Mouse (Mus musculus) hindbrain, embryonic 12.5 days (tissue): ENCODE data around the gene Cebpg. TPM values are rescaled to one million over a fixed set of nuclear protein-coding genes. Genes with fewer than 3 reads are reported as not detected.

Source experiments
- ATAC-seq: fragments of 200-750 bp; cut with Nextera tagmentation; 2 replicates; pipeline ENCODE4 v1.8.0; 2017; ENCODE audit warnings: moderate TSS enrichment; ENCODE audit not compliant: low FRiP score
- H3K27ac ChIP-seq: fragments of 300-500 bp; sonication (generic); 2 replicates; pipeline ENCODE4 v1.5.1; 2016; ENCODE audit warnings: mild to moderate bottlenecking
- H3K27me3 ChIP-seq: fragments of 300-500 bp; sonication (generic); 2 replicates; pipeline ENCODE4 v1.6.1; 2016; ENCODE audit warnings: mild to moderate bottlenecking
- H3K36me3 ChIP-seq: fragments of 300-500 bp; sonication (generic); 2 replicates; pipeline ENCODE4 v1.6.1; 2016; ENCODE audit warnings: mild to moderate bottlenecking
- H3K4me1 ChIP-seq: fragments of 300-500 bp; sonication (generic); 2 replicates; pipeline ENCODE4 v1.6.1; 2016
- H3K4me2 ChIP-seq: fragments of 300-500 bp; sonication (generic); replicated peaks from 2 replicates; pipeline ENCODE4 v1.6.1; 2016; ENCODE audit warnings: mild to moderate bottlenecking
- H3K4me3 ChIP-seq: fragments of 300-500 bp; sonication (generic); 2 replicates; pipeline ENCODE4 v1.5.1; 2016; ENCODE audit warnings: mild to moderate bottlenecking
- H3K9ac ChIP-seq: fragments of 300-500 bp; sonication (generic); 2 replicates; pipeline ENCODE4 v1.6.1; 2016; ENCODE audit warnings: mild to moderate bottlenecking, moderate library complexity
- H3K9me3 ChIP-seq: fragments of 300-500 bp; sonication (generic); replicated peaks from 2 replicates; pipeline ENCODE4 v1.6.1; 2016; ENCODE audit warnings: mild to moderate bottlenecking
- WGBS: fragments of 180-500 bp; shearing (Covaris S2); methylation state at CpG from one replicate; pipeline ENCODE4 v1.1.7; 2016; 5-methylcytosine and 5-hydroxymethylcytosine counted together
- polyA plus RNA-seq: library from polyadenylated mRNA; unstranded; fragments of >200 nt; fragmentation: Nextera tagmentation; extraction: Ambion mirVana; gene quantifications from 2 replicates; pipeline ENCODE4 v1.2.1, GENCODE M21; 2016

Gene Cebpg
- polyA plus RNA-seq, 1 experiment from 2014 or later: 50.3 TPM

- H3K27ac ChIP-seq: no peak overlapping the region
- H3K4me2 ChIP-seq: no peak overlapping the region
- no peaks in the 10 kb centered on the region for H3K27me3 ChIP-seq
- 83% methylated on average over 3 of the region's 3 CpGs for WGBS
- H3K4me3 ChIP-seq: no peak overlapping the region
- H3K9me3 ChIP-seq: no peaks in the 10 kb centered on the region
- peaks cover 12% of the 10 kb centered on the region; the same call in 1 of the 2 replicates for H3K36me3 ChIP-seq
- H3K4me1 ChIP-seq: 0 out of 2 replicates have a peak, but pooled peaks cover 4% of the 10 kb centered on the region
- no peak for ATAC-seq
- H3K9ac ChIP-seq: no peak overlapping the region
Measured at GRCm38 (mm10) chr7:35029648-35030047, 26.7 kb downstream of the Cebpg start.

- 0 out of 2 replicates have a peak, but pooled peaks cover 2% of the 10 kb centered on the region for H3K4me1 ChIP-seq
- whole genome bisulfite sequencing: 91% methylated on average over 5 of the region's 5 CpGs
- ATAC-seq: no peak
Measured at GRCm38 (mm10) chr7:35029228-35029627, 27.1 kb downstream of the Cebpg start.

GRCm38 (mm10) chr7:35028559-35028958, 27.8 kb downstream of the Cebpg start:
- H3K4me1 ChIP-seq: 0 out of 2 replicates have a peak, but pooled peaks cover 2% of the 10 kb centered on the region
- ATAC-seq: no peak
- H3K4me3 ChIP-seq: no peak overlapping the region
- H3K36me3 ChIP-seq: peaks cover 12% of the 10 kb centered on the region; the same call in 1 of the 2 replicates
- H3K27ac ChIP-seq: no peak overlapping the region
- no peak overlapping the region for H3K9ac ChIP-seq
- 91% methylated on average over 16 of the region's 16 CpGs for WGBS
- H3K9me3 ChIP-seq: no peaks in the 10 kb centered on the region
- H3K27me3 ChIP-seq: no peaks in the 10 kb centered on the region
- no peak overlapping the region for H3K4me2 ChIP-seq

More at GRCm38 (mm10) chr7:35029228-35029627, 27.1 kb downstream of the Cebpg start:
- Histone ChIP-seq H3K9ac (no peak overlapping the region), H3K4me2 (no peak overlapping the region), H3K27me3 (no peaks in the 10 kb centered on the region), H3K27ac (no peak overlapping the region), H3K9me3 (no peaks in the 10 kb centered on the region), H3K36me3 (peaks cover 12% of the 10 kb centered on the region; the same call in 1 of the 2 replicates), H3K4me3 (no peak overlapping the region)

GRCm38 (mm10) chr7:35027801-35028420, 28.5 kb downstream of the Cebpg start:
- no peak overlapping the region for H3K4me2 ChIP-seq
- 73% methylated on average over 9 of the region's 9 CpGs for WGBS
- H3K4me3 ChIP-seq: no peak overlapping the region
- peaks cover 11% of the 10 kb centered on the region; the same call in 1 of the 2 replicates for H3K36me3 ChIP-seq
- H3K9ac ChIP-seq: no peak overlapping the region
- H3K9me3 ChIP-seq: no peaks in the 10 kb centered on the region
- H3K27me3 ChIP-seq: no peaks in the 10 kb centered on the region
- 0 out of 2 replicates have a peak, but pooled peaks cover 2% of the 10 kb centered on the region for H3K4me1 ChIP-seq
- no peak overlapping the region for H3K27ac ChIP-seq
- ATAC-seq: no peak

- H3K4me3 ChIP-seq: no peak overlapping the region
- H3K27me3 ChIP-seq: no peaks in the 10 kb centered on the region
- no peak overlapping the region for H3K4me2 ChIP-seq
- no peaks in the 10 kb centered on the region for H3K9me3 ChIP-seq
- no peak overlapping the region for H3K27ac ChIP-seq
- H3K36me3 ChIP-seq: peaks cover 9% of the 10 kb centered on the region; the same call in 1 of the 2 replicates
- 75% methylated on average over 3 of the region's 3 CpGs for WGBS
- 0 out of 2 replicates have a peak, but pooled peaks cover 2% of the 10 kb centered on the region for H3K4me1 ChIP-seq
- no peak overlapping the region for H3K9ac ChIP-seq
- ATAC-seq: no peak
Measured at GRCm38 (mm10) chr7:35026838-35027291, 29.5 kb downstream of the Cebpg start.

- H3K4me2 ChIP-seq: no peak overlapping the region
- no peak overlapping the region for H3K27ac ChIP-seq
- no peak overlapping the region for H3K9ac ChIP-seq
- no peak for ATAC-seq
- H3K4me1 ChIP-seq: 0 out of 2 replicates have a peak, but pooled peaks cover 2% of the 10 kb centered on the region
- H3K27me3 ChIP-seq: no peaks in the 10 kb centered on the region
- 0 out of 2 replicates have a peak, but pooled peaks cover 4% of the 10 kb centered on the region for H3K36me3 ChIP-seq
- no peak overlapping the region for H3K4me3 ChIP-seq
- 72% methylated on average over 4 of the region's 4 CpGs for WGBS
- H3K9me3 ChIP-seq: no peaks in the 10 kb centered on the region
Measured at GRCm38 (mm10) chr7:35026276-35026630, 30.1 kb downstream of the Cebpg start.

DNA sequence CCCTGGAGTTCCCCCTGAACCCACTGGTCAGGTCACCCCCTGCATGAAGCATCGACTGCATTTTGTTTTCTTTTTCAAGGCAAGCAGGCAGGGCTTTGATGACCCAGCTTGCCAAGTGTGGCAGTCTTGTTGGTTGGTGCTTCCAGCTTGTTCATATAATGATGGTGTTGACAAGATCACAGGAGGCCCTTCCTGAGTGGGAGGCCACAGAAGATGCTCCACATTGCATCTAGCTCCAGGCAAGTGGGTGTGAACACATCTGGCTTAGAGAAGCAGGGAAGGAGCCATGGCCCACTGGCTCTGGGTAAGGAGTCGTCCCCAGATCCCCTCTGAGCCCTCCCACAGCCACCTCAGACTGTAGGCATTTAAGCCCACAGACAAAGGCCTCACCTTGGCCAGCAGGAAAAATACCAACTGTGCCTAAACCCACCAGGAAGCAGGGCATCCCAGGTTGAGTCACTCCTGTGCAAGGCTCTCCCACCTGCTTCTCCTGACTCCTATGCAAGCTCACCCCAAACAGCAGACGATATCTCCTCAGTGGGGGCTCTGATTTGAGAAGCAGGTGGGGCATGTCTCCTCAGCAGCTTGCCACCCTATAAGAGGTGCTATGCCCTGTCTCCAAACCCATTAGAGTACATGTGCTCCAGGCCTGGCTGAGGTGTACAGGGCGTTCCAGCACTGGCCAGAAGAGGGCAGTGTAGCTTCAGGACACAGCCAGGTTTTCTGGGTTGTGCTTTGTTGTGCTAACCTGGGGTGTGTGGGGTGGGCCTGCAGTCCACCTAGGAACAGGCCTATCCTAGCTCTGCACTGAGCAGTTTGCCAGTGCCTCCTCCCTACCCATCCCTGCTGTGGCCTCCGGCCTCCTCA, 30.7 kb downstream of the Cebpg start:
- no peak overlapping the region for H3K4me3 ChIP-seq
- no peak overlapping the region for H3K27ac ChIP-seq
- H3K4me2 ChIP-seq: no peak overlapping the region
- 45% methylated on average over 5 of the region's 5 CpGs for WGBS
- H3K4me1 ChIP-seq: 0 out of 2 replicates have a peak, but pooled peaks cover 2% of the 10 kb centered on the region
- no peak overlapping the region for H3K9ac ChIP-seq
- ATAC-seq: peak; percentile 66
- H3K9me3 ChIP-seq: no peaks in the 10 kb centered on the region
- 0 out of 2 replicates have a peak, but pooled peaks cover 2% of the 10 kb centered on the region for H3K36me3 ChIP-seq
- no peaks in the 10 kb centered on the region for H3K27me3 ChIP-seq

GRCm38 (mm10) chr7:35024426-35024825, 31.9 kb downstream of the Cebpg start:
- Histone ChIP-seq H3K9me3 (no peaks in the 10 kb centered on the region), H3K4me1 (0 out of 2 replicates have a peak, but pooled peaks cover 6% of the 10 kb centered on the region), H3K36me3 (no peaks in the 10 kb centered on the region), H3K4me2 (no peak overlapping the region), H3K27ac (no peak overlapping the region), H3K27me3 (no peaks in the 10 kb centered on the region), H3K4me3 (no peak overlapping the region), H3K9ac (no peak overlapping the region)
- 94% methylated on average over 1 of the region's 1 CpGs for WGBS
- ATAC-seq: no peak

DNA sequence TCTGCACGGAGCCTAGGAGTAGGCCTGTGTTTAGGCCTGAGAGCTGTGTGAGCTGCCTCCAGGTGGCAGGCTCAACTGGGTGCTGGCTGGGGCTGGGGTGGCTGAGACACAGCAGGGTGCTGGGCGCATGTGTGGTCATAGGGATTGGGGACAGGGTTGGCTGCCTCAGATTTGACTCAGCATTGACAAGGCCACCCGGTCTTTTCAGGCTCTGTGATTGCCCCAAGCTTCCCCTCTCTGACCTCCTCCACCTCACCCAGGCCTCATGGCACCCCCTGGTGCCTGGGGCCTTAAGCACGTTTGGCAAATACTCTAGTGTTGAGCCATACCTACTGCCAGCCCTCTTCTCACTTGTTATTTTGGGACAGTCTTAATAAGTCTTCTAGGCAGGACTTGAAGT, 33.1 kb downstream of the Cebpg start:
- H3K27ac ChIP-seq: no peak overlapping the region
- WGBS: 83% methylated on average over 4 of the region's 4 CpGs
- no peak for ATAC-seq
- no peak overlapping the region for H3K4me2 ChIP-seq
- H3K36me3 ChIP-seq: no peaks in the 10 kb centered on the region
- H3K9ac ChIP-seq: no peak overlapping the region
- no peak overlapping the region for H3K4me3 ChIP-seq
- H3K27me3 ChIP-seq: no peaks in the 10 kb centered on the region
- H3K4me1 ChIP-seq: 0 out of 2 replicates have a peak, but pooled peaks cover 6% of the 10 kb centered on the region
- H3K9me3 ChIP-seq: no peaks in the 10 kb centered on the region

GRCm38 (mm10) chr7:35021365-35021764, 35.0 kb downstream of the Cebpg start:
- Histone ChIP-seq H3K4me3 (no peak overlapping the region), H3K36me3 (no peaks in the 10 kb centered on the region), H3K27ac (no peak overlapping the region), H3K27me3 (no peaks in the 10 kb centered on the region), H3K4me2 (no peak overlapping the region), H3K9me3 (no peaks in the 10 kb centered on the region), H3K4me1 (0 out of 2 replicates have a peak, but pooled peaks cover 4% of the 10 kb centered on the region), H3K9ac (no peak overlapping the region)
- no peak for ATAC-seq
- WGBS: 86% methylated on average over 10 of the region's 10 CpGs

DNA sequence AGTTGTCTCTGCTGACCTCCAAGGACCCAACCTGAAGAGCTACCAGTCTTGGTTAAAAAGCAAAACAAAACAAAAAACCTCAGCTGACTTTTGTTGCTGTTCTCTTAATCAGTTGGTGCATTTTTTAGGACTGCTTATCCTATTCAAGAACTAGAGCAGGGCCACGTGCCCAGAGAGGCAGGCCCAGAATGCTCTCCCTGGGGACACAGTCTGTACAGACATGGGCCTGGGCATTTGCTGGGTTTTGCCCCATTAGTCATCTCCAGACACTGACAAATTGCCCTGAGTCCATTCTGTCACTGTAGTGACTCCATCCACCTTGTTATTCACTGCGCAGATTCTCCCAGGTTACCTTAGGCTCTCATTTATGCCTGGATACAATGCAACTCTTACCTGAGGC, 41.1 kb downstream of the Cebpg start:
- H3K4me2 ChIP-seq: no peak overlapping the region
- H3K4me3 ChIP-seq: no peak overlapping the region
- no peak overlapping the region for H3K9ac ChIP-seq
- no peak for ATAC-seq
- H3K36me3 ChIP-seq: no peaks in the 10 kb centered on the region
- H3K9me3 ChIP-seq: no peaks in the 10 kb centered on the region
- no peaks in the 10 kb centered on the region for H3K27me3 ChIP-seq
- no peak overlapping the region for H3K27ac ChIP-seq
- 66% methylated on average over 2 of the region's 2 CpGs for WGBS
- H3K4me1 ChIP-seq: peaks cover 19% of the 10 kb centered on the region

DNA sequence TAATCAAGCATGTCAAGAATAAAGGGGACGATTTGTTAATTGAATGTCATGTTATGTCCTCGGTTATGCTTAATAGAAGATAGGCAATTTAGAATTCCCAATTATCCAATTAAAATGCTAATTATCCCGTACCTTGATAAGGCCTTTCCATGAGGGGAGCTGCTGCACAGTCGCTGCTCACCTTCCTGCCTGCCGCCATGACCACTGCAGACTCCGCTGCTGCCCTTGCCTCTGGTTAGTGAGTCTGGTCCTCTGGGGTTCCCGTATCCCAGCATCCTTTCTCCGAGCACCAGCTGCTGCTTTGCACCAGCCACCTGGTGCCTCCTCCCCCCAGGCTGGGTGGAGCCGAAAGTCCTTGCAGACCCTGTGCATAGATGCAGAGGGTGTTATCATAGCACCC, 43.1 kb downstream of the Cebpg start:
- Histone ChIP-seq H3K9me3 (no peaks in the 10 kb centered on the region), H3K36me3 (no peaks in the 10 kb centered on the region), H3K27ac (no peak overlapping the region; the same call in 1 of the 2 replicates), H3K9ac (no peak overlapping the region), H3K27me3 (no peaks in the 10 kb centered on the region), H3K4me1 (peaks cover 18% of the 10 kb centered on the region), H3K4me2 (no peak overlapping the region), H3K4me3 (no peak overlapping the region)
- 41% methylated on average over 9 of the region's 9 CpGs for WGBS
- peak; percentile 72 for ATAC-seq
